Mouse (Mus musculus) ES-E14 (cell line): ENCODE results near the gene H2-Oa. TPM values are rescaled to one million over a fixed set of nuclear protein-coding genes. Genes with fewer than 3 reads are reported as not detected.

ENCODE experiments used
- DNase-seq: peaks from one replicate; pipeline ENCODE4 v3.0.0-alpha.2; 2013; ENCODE audit warnings: low read depth, low spot score
- H3K27ac ChIP-seq: 2 replicates; pipeline ENCODE4 v1.5.1; 2012; ENCODE audit warnings: low read depth, mild to moderate bottlenecking, low read length, moderate library complexity, mixed read lengths; ENCODE audit not compliant: poor library complexity, insufficient read depth, severe bottlenecking
- H3K36me3 ChIP-seq: 2 replicates; pipeline ENCODE4 v1.6.1; 2012; ENCODE audit warnings: mild to moderate bottlenecking, low read length, moderate library complexity, mixed read lengths; ENCODE audit not compliant: control insufficient read depth, poor library complexity, insufficient read depth, severe bottlenecking
- H3K4me1 ChIP-seq, 2 experiments: fragments of 150-350 bp in 1 of 2; sonication (generic) in 1 of 2; 2 replicates each; pipeline ENCODE4 v1.6.1; 2012; ENCODE audit warnings: low read length in 2 of 2, mild to moderate bottlenecking in 1 of 2, mixed read lengths in 1 of 2; ENCODE audit not compliant: control insufficient read depth in 2 of 2, insufficient read depth in 2 of 2, poor library complexity in 1 of 2
- H3K4me3 ChIP-seq, 2 experiments: fragments of 150-350 bp in 1 of 2; sonication (generic) in 1 of 2; 2 replicates each; pipeline ENCODE4 v1.5.1; 2012; ENCODE audit warnings: low read length in 2 of 2, low read depth in 1 of 2, mild to moderate bottlenecking in 1 of 2, mixed read lengths in 1 of 2; ENCODE audit not compliant: insufficient read depth in 1 of 2, poor library complexity in 1 of 2, severe bottlenecking in 1 of 2
- H3K9ac ChIP-seq: 2 replicates; pipeline ENCODE4 v1.6.1; 2012; ENCODE audit warnings: low read depth, mild to moderate bottlenecking, low read length, mixed read lengths; ENCODE audit not compliant: poor library complexity, insufficient read depth, severe bottlenecking
- H3K9me3 ChIP-seq: fragments of 150-350 bp; sonication (generic); 2 replicates; pipeline ENCODE4 v1.6.1; 2012; ENCODE audit warnings: low read depth, mild to moderate bottlenecking, low read length; ENCODE audit not compliant: control insufficient read depth, insufficient read depth
- CHD2 ChIP-seq: IDR thresholded peaks from 2 replicates; pipeline ENCODE4 v1.6.1; 2014; ENCODE audit warnings: mild to moderate bottlenecking, low read depth, low read length, inconsistent platforms
- HCFC1 ChIP-seq: IDR thresholded peaks from 2 replicates; pipeline ENCODE4 v1.6.1; 2012; ENCODE audit warnings: low read length, inconsistent platforms, borderline replicate concordance; ENCODE audit not compliant: insufficient read depth
- MAFK ChIP-seq: IDR thresholded peaks from 2 replicates; pipeline ENCODE4 v1.6.1; 2014; ENCODE audit warnings: mild to moderate bottlenecking, low read depth, low read length, inconsistent platforms; ENCODE audit not compliant: insufficient read depth
- ZC3H11A ChIP-seq: IDR thresholded peaks from 2 replicates; pipeline ENCODE4 v1.6.1; 2012; ENCODE audit warnings: low read depth, mild to moderate bottlenecking, inconsistent platforms, low read length, borderline replicate concordance
- ZNF384 ChIP-seq: IDR thresholded peaks from 2 replicates; pipeline ENCODE4 v1.6.1; 2012; ENCODE audit warnings: low read depth, low read length, inconsistent platforms
- in situ Hi-C, 2 experiments: fragments of 600-800 bp; cut with MboI; formaldehyde crosslinking; loops; one replicate each; pipeline ENCODE4 v1.15.1; 2025; ENCODE audit warnings: low sequenced_read_pairs in 2 of 2, inconsistent platforms in 1 of 2; ENCODE audit not compliant: unreplicated experiment in 2 of 2
- total RNA-seq: library from RNA; depleted of rRNA; stranded (reverse); fragments of 300-350 nt; gene quantifications from 2 replicates; pipeline ENCODE4 v1.2.3, GENCODE M21; 2012

Gene H2-Oa
- total RNA-seq, 1 experiment, result 0.54 TPM

DNA sequence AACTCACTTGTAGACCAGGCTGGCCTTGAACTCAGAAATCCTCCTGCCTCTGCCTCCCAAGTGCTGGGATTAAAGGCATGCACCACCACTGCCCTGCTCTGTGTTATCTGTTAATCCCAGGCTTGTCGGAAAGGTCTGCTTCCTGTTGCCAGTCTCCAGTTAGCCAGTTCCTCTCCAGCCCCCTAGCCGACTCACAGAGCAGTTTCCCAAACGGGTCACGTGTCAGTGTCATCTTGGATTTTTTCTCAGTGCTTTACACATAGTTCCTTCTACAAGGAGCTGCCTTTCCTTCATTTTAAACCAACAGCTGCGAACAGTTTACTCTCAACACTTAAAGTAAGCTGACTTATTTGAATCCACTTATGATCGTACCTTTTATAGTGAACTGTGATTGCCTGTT, 32.5 kb downstream of the H2-Oa start:
- in situ Hi-C loops, result no loop called here
- H3K36me3 ChIP-seq, result peaks cover 1% of the 10 kb centered on the region
- no peaks in the 10 kb centered on the region for H3K9me3 ChIP-seq
- H3K9ac ChIP-seq, result peak overlapping the region; percentile 7; the same call in 1 of the 2 replicates
- H3K27ac ChIP-seq, result no peak overlapping the region
- H3K4me3 ChIP-seq, result peak overlapping the region in 1 of 2 experiments; percentile 6; a peak in 1 of 4 replicates
- no peak for TF ChIP-seq CHD2
- TF ChIP-seq ZNF384, result no peak
- TF ChIP-seq ZC3H11A, result no peak
- no peak for TF ChIP-seq MAFK
- TF ChIP-seq HCFC1, result no peak
- DNase-seq, result no peak
- H3K4me1 ChIP-seq, result peaks cover 3 to 19% of the 10 kb centered on the region in 2 experiments; a peak in 2 of 4 replicates

GRCm38 (mm10) chr17:34126826-34127420, 34.8 kb downstream of the H2-Oa start:
- in situ Hi-C loops, result no loop called here
- Histone ChIP-seq H3K9ac (no peak overlapping the region), H3K36me3 (no peaks in the 10 kb centered on the region), H3K4me3 (no peak overlapping the region), H3K4me1 (peaks cover 3 to 19% of the 10 kb centered on the region in 2 experiments; a peak in 2 of 4 replicates), H3K27ac (peak overlapping the region; percentile 26; the same call in 1 of the 2 replicates), H3K9me3 (no peaks in the 10 kb centered on the region)
- DNase-seq, result no peak
- no peak for TF ChIP-seq ZNF384
- TF ChIP-seq MAFK, result no peak
- TF ChIP-seq ZC3H11A, result no peak
- TF ChIP-seq HCFC1, result no peak
- no peak for TF ChIP-seq CHD2

DNA sequence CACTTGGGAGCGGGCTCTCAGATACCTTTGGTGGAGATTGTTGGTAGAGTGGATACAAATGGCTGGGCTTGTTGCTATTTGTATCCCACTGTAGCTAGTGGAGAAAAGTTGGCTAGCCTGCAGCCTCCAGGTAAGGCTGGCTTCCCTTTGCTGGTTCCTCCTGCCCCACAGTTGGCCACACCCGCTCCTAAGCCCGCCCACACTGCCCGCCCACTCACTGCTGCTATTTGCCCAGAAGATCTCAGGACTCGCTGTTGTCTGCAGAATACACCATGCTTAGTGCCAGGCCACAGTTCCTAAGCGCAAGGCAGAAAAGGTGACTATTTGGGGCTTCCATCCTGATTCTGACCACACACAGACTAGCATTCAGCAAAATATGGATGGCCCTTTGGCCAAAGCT, 35.3 kb downstream of the H2-Oa start:
- in situ Hi-C loops, result no loop called here
- H3K4me3 ChIP-seq, result no peak overlapping the region
- no peak for TF ChIP-seq ZNF384
- no peak for TF ChIP-seq HCFC1
- TF ChIP-seq ZC3H11A, result no peak
- TF ChIP-seq MAFK, result no peak
- no peak for TF ChIP-seq CHD2
- H3K36me3 ChIP-seq, result no peaks in the 10 kb centered on the region
- no peak for DNase-seq
- H3K9me3 ChIP-seq, result no peaks in the 10 kb centered on the region
- no peak overlapping the region for H3K9ac ChIP-seq
- peak overlapping the region; percentile 26; the same call in 1 of the 2 replicates for H3K27ac ChIP-seq
- H3K4me1 ChIP-seq, result peaks cover 3 to 19% of the 10 kb centered on the region in 2 experiments; a peak in 2 of 4 replicates

DNA sequence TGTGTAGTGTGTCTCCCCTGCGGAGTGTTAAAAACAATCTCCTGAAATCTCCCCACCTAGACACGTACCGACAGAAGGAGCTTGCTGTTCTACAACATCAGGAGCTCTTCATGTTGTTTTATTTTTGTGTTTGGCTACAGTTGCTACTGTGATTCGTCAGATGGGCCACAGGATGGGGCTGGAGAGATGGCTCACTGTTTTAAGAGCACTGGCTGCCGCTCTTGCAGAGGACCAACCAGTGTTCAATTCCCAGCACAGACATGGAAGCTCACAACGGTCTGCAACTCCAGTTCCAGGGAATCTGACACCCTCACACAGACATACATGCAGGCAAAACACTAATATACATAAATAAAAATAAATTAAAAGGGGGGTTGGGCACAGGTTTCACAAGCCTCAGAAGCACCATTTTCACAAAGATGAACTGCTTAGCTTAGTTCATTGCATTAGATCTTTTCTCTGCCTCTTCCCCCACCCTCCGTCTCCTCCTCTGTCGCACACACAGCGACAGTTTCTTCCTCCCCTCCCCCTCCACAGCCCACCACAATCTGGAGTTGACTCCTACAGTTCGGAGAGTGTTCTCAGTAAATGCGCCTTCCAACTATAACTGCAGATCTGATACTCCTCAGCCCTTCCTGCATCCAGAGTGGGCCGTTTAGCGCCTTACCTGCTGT, 36.3 kb downstream of the H2-Oa start:
- Histone ChIP-seq H3K27ac (no peak overlapping the region), H3K9ac (0 out of 2 replicates have a peak overlapping the region, but pooled peaks have one; percentile 15), H3K4me3 (peak overlapping the region; percentile 20 to 29; a peak in 2 of 4 replicates), H3K9me3 (no peaks in the 10 kb centered on the region), H3K4me1 (peaks cover 3 to 19% of the 10 kb centered on the region in 2 experiments; a peak in 2 of 4 replicates), H3K36me3 (no peaks in the 10 kb centered on the region)
- in situ Hi-C loops, result no loop called here
- DNase-seq, result no peak
- TF ChIP-seq CHD2 (no peak), MAFK (no peak), ZC3H11A (no peak), HCFC1 (no peak), ZNF384 (no peak)
